Mouse (Mus musculus) thymus, postnatal 14 days (tissue): ENCODE data around the gene Ifnk.

Experiments
- DNase-seq: peaks from one replicate; pipeline ENCODE4 v3.0.0; 2021

Gene Ifnk

GRCm38 (mm10) chr4:35143472-35144102 is 8.3 kb upstream of the Ifnk start:
- no peak for DNase-seq

- DNase-seq: no peak
These were observed 6.1 kb upstream of the Ifnk start for GRCm38 (mm10) chr4:35145726-35146125.

- DNase-seq: no peak
These were observed 5.3 kb upstream of the Ifnk start for GRCm38 (mm10) chr4:35146597-35146996.

GRCm38 (mm10) chr4:35148326-35148725 is 3.5 kb upstream of the Ifnk start:
- DNase-seq: no peak

GRCm38 (mm10) chr4:35150706-35151105 is 1.1 kb upstream of the Ifnk start:
- DNase-seq: no peak

- DNase-seq: no peak
These were observed 2.2 kb downstream of the Ifnk start for GRCm38 (mm10) chr4:35154051-35154450.

GRCm38 (mm10) chr4:35155132-35155922 is 3.5 kb downstream of the Ifnk start:
- DNase-seq: peak; percentile 75

- DNase-seq: peak; percentile 76
These were observed 4.3 kb downstream of the Ifnk start for GRCm38 (mm10) chr4:35156149-35156611.

- DNase-seq: peak; percentile 93
These were observed 5.1 kb downstream of the Ifnk start, which contains the start of gene Mob3b for GRCm38 (mm10) chr4:35156751-35157611. TSS of gene Mob3b (minus strand) at chr4:35157484.

- DNase-seq: no peak
These were observed 6.0 kb downstream of the Ifnk start for GRCm38 (mm10) chr4:35157815-35158214.

- DNase-seq: no peak
These were observed 13.4 kb downstream of the Ifnk start for GRCm38 (mm10) chr4:35165275-35165674.

- no peak for DNase-seq
These were observed 14.1 kb downstream of the Ifnk start for GRCm38 (mm10) chr4:35165947-35166346.

- DNase-seq: no peak
These were observed 16.0 kb downstream of the Ifnk start for GRCm38 (mm10) chr4:35167855-35168254.

- DNase-seq: no peak
These were observed 17.8 kb downstream of the Ifnk start for GRCm38 (mm10) chr4:35169571-35170125.

GRCm38 (mm10) chr4:35172471-35172870 is 20.6 kb downstream of the Ifnk start:
- DNase-seq: no peak

GRCm38 (mm10) chr4:35173551-35173950 is 21.7 kb downstream of the Ifnk start:
- DNase-seq: no peak

GRCm38 (mm10) chr4:35175566-35175965 is 23.7 kb downstream of the Ifnk start:
- no peak for DNase-seq

- no peak for DNase-seq
These were observed 26.2 kb downstream of the Ifnk start for GRCm38 (mm10) chr4:35177926-35178645.

GRCm38 (mm10) chr4:35187617-35188326 is 35.9 kb downstream of the Ifnk start:
- DNase-seq: no peak

GRCm38 (mm10) chr4:35189794-35190193 is 37.9 kb downstream of the Ifnk start:
- no peak for DNase-seq

- DNase-seq: no peak
These were observed 40.9 kb downstream of the Ifnk start for GRCm38 (mm10) chr4:35192725-35193124.

- DNase-seq: no peak
These were observed 49.8 kb downstream of the Ifnk start for GRCm38 (mm10) chr4:35201700-35202099.
